Mouse (Mus musculus) C2C12 (cell line): Measurements from ENCODE around the gene Bphl.

Source experiments
- CTCF ChIP-seq: IDR thresholded peaks from one replicate; pipeline ENCODE4 v1.5.1; 2011; ENCODE audit not compliant: control insufficient read depth, insufficient read depth, insufficient read length
- MAX ChIP-seq: IDR thresholded peaks from one replicate; pipeline ENCODE4 v1.6.1; 2011; ENCODE audit warnings: mild to moderate bottlenecking, control low read depth

DNA sequence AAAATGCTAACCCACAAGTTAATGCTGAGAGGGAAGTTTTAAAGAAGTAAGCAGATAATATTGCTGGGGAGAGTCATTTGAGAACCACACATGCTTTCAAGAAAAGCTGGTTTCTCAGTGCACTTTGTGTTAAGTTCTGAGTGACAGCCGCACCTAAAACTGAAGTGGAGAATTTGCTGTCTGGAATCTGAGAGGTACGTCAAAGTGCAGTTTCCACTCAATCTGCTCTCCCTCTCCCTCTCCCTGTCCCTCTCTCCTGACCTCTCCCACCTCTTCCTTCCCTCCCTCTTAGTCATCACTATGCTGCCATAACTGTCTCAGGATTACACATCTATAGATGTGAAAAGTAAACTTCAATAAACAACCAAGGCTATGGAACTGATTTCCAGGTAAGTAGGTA lies 15.4 kb upstream of the Bphl start:
- no peak for TF ChIP-seq CTCF
- no peak for TF ChIP-seq MAX
